Mouse (Mus musculus): ENCODE measurements around the gene Tom1l2.

The Tom1l2 gene

GRCm38 (mm10) chr11:60346537-60346936, 6.2 kb downstream of the Tom1l2 start:
- no peak for DNase-seq (ENCODE audit: low read depth, low spot score)

GRCm38 (mm10) chr11:60345868-60346267, 6.8 kb downstream of the Tom1l2 start:
- DNase-seq (ENCODE audit: low read depth, low spot score) = no peak

DNA sequence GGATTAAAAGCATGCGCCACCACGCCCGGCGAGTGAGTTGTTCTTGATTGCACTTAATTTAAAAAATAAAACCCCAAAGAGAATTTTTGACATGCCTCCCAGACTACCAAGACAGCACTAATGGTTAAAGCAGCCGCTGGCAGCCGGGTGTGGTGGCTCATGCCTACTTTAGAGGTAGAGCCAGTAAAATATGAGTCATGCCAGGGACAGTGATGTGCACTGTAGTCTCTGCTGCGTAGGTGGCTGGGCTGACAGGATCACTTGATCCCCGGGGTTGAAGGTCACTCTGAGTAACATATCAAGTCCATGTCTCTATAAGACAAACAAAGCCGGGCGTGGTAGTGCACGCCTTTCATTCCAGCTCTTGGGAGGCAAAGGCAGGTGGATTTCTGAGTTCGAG, 13.3 kb downstream of the Tom1l2 start:
- DNase-seq (ENCODE audit: low read depth, low spot score) = no peak

DNA sequence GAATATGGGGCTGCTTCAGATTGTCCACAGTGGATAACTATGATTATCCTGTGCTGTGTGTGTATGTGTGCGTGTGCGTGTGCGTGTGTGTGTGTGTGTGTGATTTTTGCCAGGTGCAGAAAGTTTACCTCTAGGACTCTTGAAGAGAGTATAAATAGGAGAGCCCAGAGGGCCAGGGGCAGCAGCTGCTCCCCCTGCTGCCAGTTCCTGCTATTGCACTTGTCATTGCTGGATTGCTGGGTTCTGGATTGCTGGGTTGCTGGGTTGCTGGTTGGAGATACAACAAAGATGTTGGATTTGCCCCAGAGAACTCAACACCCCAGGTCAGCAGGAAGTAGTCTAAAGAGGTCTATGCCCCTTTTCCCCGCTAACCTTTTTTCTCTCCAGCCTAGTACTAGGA, 14.4 kb downstream of the Tom1l2 start:
- DNase-seq (ENCODE audit: low read depth, low spot score) = no peak

DNA sequence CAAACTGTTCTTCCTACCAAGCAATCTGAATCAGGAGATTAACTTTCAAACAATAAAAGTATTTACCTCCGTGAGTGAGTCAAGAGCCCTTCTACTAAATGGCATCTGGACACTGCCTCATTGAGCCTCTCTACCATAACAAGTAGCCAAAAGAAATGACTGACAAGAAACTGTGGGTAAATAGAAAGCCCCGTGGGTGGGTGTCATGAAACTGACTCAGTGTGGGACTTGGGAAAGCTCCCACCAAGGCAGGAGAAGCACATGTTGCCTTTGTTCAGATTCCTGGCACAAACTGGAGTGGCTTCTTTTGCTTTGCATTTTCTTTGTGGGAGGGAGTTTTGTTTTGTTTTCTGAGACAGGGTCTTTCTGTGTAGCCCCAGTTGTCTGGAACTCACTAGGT, 16.9 kb downstream of the Tom1l2 start:
- DNase-seq (ENCODE audit: low read depth, low spot score) = no peak

DNA sequence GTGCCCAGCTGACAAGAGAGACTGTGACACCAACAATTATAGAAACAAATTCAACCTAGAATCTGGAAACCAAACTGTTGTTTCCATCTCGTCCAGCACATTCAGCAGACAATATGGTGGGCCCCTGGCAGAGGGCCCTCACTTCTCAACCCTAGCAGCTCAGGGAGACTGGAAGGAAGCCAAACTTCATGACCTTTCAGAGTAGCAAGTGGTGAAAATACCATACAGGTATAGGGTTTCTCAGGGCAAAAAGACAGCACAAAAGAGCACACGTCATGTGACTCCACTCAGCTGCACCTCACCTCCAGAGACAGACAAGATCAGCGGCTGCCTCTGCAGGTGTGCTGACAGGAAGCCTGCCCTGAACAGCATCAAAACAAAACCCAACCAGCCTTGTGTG, 18.6 kb downstream of the Tom1l2 start:
- no peak for DNase-seq (ENCODE audit: low read depth, low spot score)

- DNase-seq (ENCODE audit: low read depth, low spot score) = no peak
Measured at GRCm38 (mm10) chr11:60333461-60333860, 19.2 kb downstream of the Tom1l2 start.

GRCm38 (mm10) chr11:60330551-60330950, 22.2 kb downstream of the Tom1l2 start:
- DNase-seq (ENCODE audit: low read depth, low spot score) = no peak

- DNase-seq (ENCODE audit: low read depth, low spot score) = no peak
Measured at GRCm38 (mm10) chr11:60323731-60324130, 29.0 kb downstream of the Tom1l2 start.

DNA sequence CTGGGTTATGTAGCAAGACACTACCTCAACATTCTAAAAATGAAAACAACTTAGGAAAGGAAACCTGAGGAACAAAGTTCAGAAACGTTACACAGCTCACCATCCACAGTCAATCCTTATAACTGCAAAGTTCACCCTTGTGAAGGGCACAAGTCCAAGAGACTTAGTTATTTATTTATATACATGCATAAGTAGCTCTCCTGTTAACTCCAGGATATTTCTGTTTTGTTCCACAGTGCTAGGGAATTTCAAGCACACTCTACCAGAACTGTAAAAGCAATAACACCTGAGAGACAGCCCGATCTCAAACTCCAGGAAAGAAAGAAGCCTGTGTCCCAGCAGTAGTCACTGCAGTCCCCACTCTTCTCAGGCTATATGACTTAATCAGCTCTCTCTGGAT, 31.3 kb downstream of the Tom1l2 start:
- no peak for DNase-seq (ENCODE audit: low read depth, low spot score)

DNA sequence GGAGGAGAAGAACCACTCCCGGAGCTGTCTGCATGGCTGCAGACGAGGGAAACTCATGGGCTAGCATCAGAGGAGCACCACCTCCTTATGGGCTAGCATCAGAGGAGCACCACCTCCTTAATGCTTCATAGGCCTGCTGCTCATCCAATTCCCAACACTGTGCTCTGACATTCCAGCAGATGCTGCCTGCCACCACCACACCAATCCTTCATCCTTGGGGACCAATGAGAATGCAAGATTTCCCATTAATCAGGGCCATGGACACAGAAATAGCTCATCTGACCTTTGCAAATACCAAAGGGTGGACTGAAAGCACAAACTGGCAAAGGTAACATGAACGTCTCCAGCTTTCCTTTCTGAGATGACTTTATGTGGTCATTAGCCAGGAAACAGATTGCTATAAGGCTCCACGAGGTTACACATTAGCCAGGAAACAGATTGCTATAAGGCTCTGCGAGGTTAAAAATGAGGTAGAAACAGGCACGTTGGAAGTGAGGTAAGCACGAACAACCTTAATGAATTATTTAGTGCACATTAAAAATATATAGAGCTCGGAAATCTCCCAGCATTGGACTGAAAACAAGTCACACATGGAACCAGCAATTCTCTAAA, 32.2 kb downstream of the Tom1l2 start:
- no peak for DNase-seq (ENCODE audit: low read depth, low spot score)

DNA sequence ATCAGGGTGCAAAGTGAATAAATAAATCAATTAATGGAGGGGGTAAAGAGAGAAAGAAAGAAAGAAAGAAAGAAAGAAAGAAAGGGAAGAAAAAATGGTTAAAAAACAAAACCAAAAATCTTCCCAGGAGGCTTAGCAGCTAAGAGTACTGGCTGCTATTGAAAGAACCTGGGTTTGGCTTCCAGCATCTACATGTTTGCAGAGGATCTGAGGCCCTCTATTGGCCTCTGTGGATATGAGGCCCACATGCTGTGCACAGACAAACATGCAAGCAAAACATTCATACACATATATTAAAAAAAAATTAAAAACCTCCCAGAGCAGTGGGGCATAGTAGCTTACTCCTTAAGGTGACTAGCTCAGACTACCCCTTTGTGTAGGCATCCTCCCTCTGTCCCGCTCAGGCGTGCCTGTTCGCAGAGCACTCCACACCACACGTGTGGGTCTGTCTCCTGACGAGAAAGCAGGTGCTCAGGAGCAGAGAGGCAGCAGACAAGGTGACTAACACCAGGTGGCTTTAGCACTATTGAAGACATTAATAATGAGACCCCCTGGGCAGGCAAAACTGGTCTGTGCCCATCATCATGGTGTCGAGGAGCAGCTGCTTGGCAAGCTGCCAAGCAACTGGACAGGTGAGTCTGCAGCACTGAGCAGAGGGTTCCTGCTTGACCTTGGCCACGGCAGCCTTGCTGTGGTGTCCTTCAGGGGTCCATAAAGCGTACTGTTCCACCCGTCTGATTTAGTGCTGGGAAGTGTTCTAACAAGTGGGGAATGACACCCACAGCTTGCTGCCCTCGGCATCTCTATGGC, 33.2 kb downstream of the Tom1l2 start:
- no peak for DNase-seq (ENCODE audit: low read depth, low spot score)

- DNase-seq (ENCODE audit: low read depth, low spot score) = no peak
Measured at GRCm38 (mm10) chr11:60318716-60319115, 34.0 kb downstream of the Tom1l2 start.

DNA sequence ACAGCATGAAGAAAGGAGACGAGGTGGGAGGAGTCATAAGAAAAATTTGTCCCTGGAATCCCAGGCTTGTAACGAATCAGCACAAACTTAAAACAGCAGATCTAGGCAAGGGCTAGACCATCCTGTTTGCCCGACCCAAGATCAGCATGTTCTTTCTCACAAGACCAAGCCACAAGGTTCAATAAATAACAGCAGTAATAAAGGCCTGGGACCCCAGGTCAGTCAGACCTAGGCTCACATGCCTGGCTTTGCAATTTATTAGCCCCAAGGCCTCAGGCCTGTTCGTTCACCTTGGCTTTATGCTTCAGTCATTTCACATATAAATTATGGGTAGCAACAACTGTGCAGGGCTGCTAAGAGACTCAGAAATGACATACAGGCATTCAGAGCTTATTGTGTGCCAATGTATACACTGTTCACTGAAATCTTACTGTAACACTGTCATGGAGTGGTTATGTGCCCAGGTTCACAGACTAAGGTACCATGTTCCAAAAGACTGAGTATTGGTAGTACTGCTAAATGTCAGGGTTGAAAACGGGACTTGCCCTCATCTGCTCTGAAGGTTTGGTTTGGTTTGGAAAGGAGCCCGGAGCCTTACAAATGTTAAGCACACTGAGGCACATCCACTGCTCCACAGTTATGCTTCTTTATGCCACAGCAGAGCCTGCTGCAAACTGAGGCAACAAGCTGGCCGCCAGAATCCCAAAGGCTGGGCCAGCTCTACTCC, 35.2 kb downstream of the Tom1l2 start:
- no peak for DNase-seq (ENCODE audit: low read depth, low spot score)

- no peak for DNase-seq (ENCODE audit: low read depth, low spot score)
Measured at GRCm38 (mm10) chr11:60316883-60317282, 35.8 kb downstream of the Tom1l2 start.

DNA sequence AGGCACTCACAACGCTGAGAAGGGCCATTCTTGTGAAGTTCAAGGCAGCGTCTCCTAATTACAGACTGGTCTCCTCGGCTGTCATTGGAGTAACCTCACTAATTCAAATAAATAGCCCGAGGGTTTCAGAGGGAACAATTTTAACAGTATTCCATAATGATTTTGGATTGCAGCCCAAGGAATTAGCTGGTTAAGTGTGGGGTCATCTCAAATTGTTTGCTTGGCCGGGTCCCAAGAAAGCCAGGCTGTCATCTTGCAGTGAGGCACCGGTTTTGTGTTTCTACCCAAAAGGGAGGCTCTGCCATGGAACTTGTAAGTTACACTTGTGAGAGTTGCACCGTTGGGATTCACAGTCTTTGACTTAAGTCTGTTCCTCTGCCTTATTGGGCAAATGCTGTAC, 36.5 kb downstream of the Tom1l2 start:
- DNase-seq (ENCODE audit: low read depth, low spot score) = no peak

- DNase-seq (ENCODE audit: low read depth, low spot score) = peak; percentile 76
Measured at GRCm38 (mm10) chr11:60311025-60311854, 41.5 kb downstream of the Tom1l2 start.

DNA sequence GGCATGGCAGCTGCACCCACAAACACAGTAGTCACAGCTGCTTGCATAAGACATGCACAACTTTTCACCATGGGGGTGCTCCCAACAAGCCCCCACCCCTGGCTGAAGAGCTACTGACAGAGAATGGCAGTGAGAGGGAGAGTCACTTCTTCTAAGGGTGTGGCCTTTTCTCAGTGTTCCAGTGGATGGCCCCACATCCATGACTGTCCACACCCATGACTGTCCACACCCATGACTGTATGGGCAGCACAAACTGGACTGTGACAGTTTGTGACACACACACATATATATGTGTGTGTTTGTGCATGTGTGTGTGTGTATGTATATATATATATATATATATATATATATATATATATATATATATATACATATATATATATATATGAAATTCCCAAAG, 42.8 kb downstream of the Tom1l2 start:
- DNase-seq (ENCODE audit: low read depth, low spot score) = no peak

GRCm38 (mm10) chr11:60308506-60309116, 44.1 kb downstream of the Tom1l2 start:
- no peak for DNase-seq (ENCODE audit: low read depth, low spot score)

DNA sequence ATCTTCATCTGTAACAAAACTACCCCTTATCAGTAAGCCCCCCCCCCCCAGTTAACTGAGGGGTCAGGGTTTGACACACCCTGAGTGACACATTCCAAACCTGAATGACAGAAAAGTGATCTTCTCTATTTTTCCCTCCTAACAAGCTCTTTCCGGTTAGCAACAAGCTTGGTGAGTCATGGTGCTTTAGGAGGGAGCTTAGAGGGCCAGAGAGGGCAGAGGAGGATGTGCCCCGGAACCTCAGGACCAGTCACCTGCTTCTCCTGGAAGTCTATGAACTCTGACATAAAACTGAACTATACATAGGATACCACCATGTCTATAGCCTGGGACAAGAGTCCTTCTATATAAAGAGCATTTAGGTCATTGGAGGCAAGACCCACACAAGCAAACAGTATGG, 44.6 kb downstream of the Tom1l2 start:
- DNase-seq (ENCODE audit: low read depth, low spot score) = no peak

GRCm38 (mm10) chr11:60307375-60307825, 45.3 kb downstream of the Tom1l2 start:
- no peak for DNase-seq (ENCODE audit: low read depth, low spot score)
